7 mouse cellular contexts compared by ENCODE assay signal in the genomic region with DNA sequence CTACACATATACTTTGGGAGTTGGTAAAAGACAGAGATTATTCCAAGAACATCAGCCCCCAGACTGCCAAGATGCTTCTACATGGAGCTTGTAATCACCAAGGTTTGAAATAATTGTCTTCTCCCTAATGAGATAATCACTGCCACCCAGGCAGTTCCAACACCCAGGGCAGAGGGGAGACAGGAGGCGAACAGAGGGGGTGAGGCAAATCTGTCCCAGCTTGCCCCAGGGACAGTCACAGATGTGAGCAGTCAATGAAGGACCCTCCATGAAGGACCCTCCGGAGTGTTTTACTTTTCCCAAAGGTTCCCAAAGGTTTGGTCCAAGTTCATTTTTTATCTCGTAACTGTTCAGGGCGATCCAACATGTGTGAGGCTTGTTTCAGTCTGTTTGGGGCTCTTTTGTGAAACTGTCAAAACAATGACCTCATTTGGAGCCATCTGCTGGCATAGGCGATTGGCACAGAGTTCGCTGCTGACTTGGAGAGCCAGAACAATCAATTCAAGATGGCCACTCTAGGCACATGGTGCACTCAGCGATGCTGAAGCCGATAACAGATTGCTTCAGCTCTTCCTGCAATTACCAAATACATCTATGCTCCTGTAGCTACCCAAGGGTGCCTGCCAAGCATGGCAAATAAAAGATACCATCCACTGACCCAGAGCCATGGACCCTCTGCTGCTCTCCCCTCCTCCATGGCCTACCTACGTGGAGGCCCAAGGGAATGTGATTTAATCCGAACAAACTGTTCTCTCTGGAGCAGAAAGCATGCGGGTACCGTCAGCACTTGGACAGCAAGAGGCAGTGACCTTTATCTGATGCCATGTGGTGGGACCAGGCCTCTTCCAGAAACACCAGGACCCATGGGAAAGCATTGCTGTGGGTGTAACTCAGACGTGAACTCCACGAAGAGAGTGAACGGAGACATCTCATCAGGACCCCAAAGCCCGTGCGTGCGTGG.
DNase-seq lines count a peak whose midpoint lies in the region.

No protein-coding gene starts in this region.

- DNase-seq in left cerebral cortex, postnatal 4 days, result peak; percentile 76
- no peak for DNase-seq in left cerebral cortex, postnatal 25 days (ENCODE audit: low spot score in 2 of 2)
- peak; percentile 61 for DNase-seq in cerebellum, adult 11-12 months
- peak; percentile 79 for DNase-seq in fat pad, adult 2 months (ENCODE audit: extremely low read depth, low read depth, low spot score)
- peak; percentile 9 for DNase-seq in retina, adult 2 months (ENCODE audit: low read depth, low spot score)
- DNase-seq in ovary, postnatal 36 days (ENCODE audit: low spot score), result no peak
- DNase-seq in natural killer cell, adult 2 months (ENCODE audit: low spot score in 2 of 2), result no peak

- intact Hi-C loops in left cerebral cortex, postnatal 4 days (cut with DNase I), result no loop called here
- intact Hi-C loops in left cerebral cortex, postnatal 25 days (cut with DNase I), result no loop called here

Comparison
In these comparisons a context has a peak if more than half of its experiments do, and no peak if none do; other contexts are left out.
1. DNase-seq: peak in left cerebral cortex, postnatal 4 days (single experiment), cerebellum, adult 11-12 months (single experiment), fat pad, adult 2 months (single experiment) and retina, adult 2 months (single experiment); none in left cerebral cortex, postnatal 25 days (0 of 2), ovary, postnatal 36 days (single experiment) and natural killer cell, adult 2 months (0 of 2).